Mouse (Mus musculus) hindbrain, embryonic 10.5 days (tissue): Measurements from ENCODE around the gene Rhox13. TPM values are rescaled to one million over a fixed set of nuclear protein-coding genes. Genes with fewer than 3 reads are reported as not detected.

Source experiments
- DNase-seq: peaks from one replicate; pipeline ENCODE4 v3.0.0-alpha.2; 2017; ENCODE audit warnings: low spot score
- H3K27ac ChIP-seq: fragments of 300-500 bp; sonication (generic); 2 replicates; pipeline ENCODE4 v1.5.1; 2016; ENCODE audit warnings: mild to moderate bottlenecking, moderate library complexity
- H3K27me3 ChIP-seq: fragments of 300-500 bp; sonication (generic); 2 replicates; pipeline ENCODE4 v1.6.1; 2016; ENCODE audit warnings: mild to moderate bottlenecking; ENCODE audit not compliant: poor library complexity, insufficient read depth, severe bottlenecking
- H3K36me3 ChIP-seq: fragments of 300-500 bp; sonication (generic); 2 replicates; pipeline ENCODE4 v1.6.1; 2016; ENCODE audit warnings: mild to moderate bottlenecking, moderate library complexity
- H3K4me1 ChIP-seq: fragments of 300-500 bp; sonication (generic); replicated peaks from 2 replicates; pipeline ENCODE4 v1.6.1; 2016; ENCODE audit warnings: mild to moderate bottlenecking
- H3K4me3 ChIP-seq: fragments of 300-500 bp; sonication (generic); 2 replicates; pipeline ENCODE4 v1.5.1; 2016; ENCODE audit warnings: mild to moderate bottlenecking, moderate library complexity
- H3K9me3 ChIP-seq: fragments of 300-500 bp; sonication (generic); 2 replicates; pipeline ENCODE4 v1.6.1; 2016; ENCODE audit warnings: mild to moderate bottlenecking, moderate library complexity
- WGBS: fragments of 180-500 bp; shearing (Covaris S2); methylation state at CpG from one replicate; pipeline ENCODE4 v1.1.7; 2016; 5-methylcytosine and 5-hydroxymethylcytosine counted together
- polyA plus RNA-seq: library from polyadenylated mRNA; unstranded; fragments of >200 nt; fragmentation: Nextera tagmentation; extraction: Ambion mirVana; gene quantifications from 2 replicates; pipeline ENCODE4 v1.2.1, GENCODE M21; 2016

Rhox13 gene
- polyA plus RNA-seq, result not detected in 2 replicates

DNA sequence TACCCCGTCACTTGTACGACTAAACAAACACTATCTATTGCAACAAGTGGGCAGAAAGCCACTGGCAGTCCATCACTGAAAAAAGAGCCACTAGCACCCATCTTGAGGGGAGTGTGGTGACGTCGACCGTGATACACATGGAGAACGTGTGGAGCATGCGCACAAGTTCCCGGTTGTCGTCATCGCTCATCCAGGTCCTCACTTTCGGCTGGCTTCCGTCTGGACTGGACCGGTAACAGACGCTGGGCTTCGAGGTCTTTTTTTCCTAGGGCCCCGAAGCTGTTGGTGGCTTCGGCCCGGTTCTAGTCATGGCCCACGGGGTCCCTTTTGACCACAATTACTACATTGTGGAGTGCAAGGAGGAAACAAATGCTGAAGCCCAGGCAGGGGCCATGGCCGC, at the start of gene Rhox13:
TSS of gene Rhox13 (plus strand) at position 238 of the 400 bp plus-strand sequence.
- WGBS, result 96% methylated on average over 20 of the region's 20 CpGs
- no peak within 1 kb of the TSS for H3K27ac ChIP-seq

GRCm38 (mm10) chrX:38084226-38084625, 36.8 kb upstream of the Rhox13 start:
- Histone ChIP-seq H3K36me3 (no peaks in the 10 kb centered on the region), H3K9me3 (no peaks in the 10 kb centered on the region), H3K4me3 (no peak overlapping the region), H3K4me1 (no peaks in the 10 kb centered on the region), H3K27ac (no peak overlapping the region), H3K27me3 (no peaks in the 10 kb centered on the region)
- 19% methylated on average over 12 of the region's 12 CpGs for WGBS
- DNase-seq, result peak; percentile 30

More for the DNA sequence above, at the start of gene Rhox13:
- no peak for DNase-seq
- no peaks in the 10 kb centered on the region for H3K4me1 ChIP-seq
- H3K9me3 ChIP-seq, result peaks cover 18% of the 10 kb centered on the region
- H3K27me3 ChIP-seq, result no peaks in the 10 kb centered on the region
- H3K36me3 ChIP-seq, result no peaks in the 10 kb centered on the region
- H3K4me3 ChIP-seq, result no peak within 1 kb of the TSS

GRCm38 (mm10) chrX:38085041-38085440, 36.0 kb upstream of the Rhox13 start, which contains the start of gene Rhox11:
Gene Rhox11 (minus strand): TSS chrX:38085141.
- Histone ChIP-seq H3K4me3 (no peak within 1 kb of the TSS), H3K4me1 (no peaks in the 10 kb centered on the region), H3K27ac (no peak within 1 kb of the TSS), H3K9me3 (no peaks in the 10 kb centered on the region), H3K36me3 (no peaks in the 10 kb centered on the region), H3K27me3 (no peaks in the 10 kb centered on the region)
- DNase-seq, result no peak
- 87% methylated on average over 9 of the region's 9 CpGs for WGBS

- WGBS, result 82% methylated on average over 4 of the region's 4 CpGs
Observed at GRCm38 (mm10) chrX:38110807-38111206, 10.2 kb upstream of the Rhox13 start, which contains the start of gene Rhox12. Gene Rhox12 (minus strand): TSS chrX:38110907.

DNA sequence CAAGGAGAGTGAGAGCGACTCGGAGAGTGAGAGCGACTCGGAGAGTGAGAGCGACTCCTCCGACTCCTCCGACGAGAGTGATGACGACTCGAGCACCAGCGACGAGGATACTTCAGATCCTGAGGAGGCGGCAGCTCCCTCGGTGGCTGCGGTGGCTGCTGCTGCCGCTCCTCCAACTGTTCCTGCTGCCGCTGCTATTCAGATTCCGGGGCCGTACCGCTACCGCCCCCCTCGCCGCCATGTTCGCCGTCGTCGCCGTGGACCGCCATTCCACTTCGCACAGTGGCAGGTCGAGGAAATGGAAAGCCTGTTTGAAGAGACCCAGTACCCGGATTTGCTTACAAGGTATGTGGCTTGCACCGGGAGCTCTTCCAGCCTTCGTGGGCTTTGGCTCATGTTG, 459 bp downstream of the Rhox13 start:
- Histone ChIP-seq H3K9me3 (peaks cover 18% of the 10 kb centered on the region), H3K36me3 (no peaks in the 10 kb centered on the region), H3K4me3 (no peak overlapping the region), H3K27ac (no peak overlapping the region), H3K4me1 (no peaks in the 10 kb centered on the region), H3K27me3 (no peaks in the 10 kb centered on the region)
- 89% methylated on average over 34 of the region's 34 CpGs for WGBS
- DNase-seq, result no peak

More at GRCm38 (mm10) chrX:38110807-38111206, 10.2 kb upstream of the Rhox13 start, which contains the start of gene Rhox12:
- no peaks in the 10 kb centered on the region for H3K36me3 ChIP-seq
- no peak within 1 kb of the TSS for H3K4me3 ChIP-seq
- H3K27ac ChIP-seq, result no peak within 1 kb of the TSS
- no peaks in the 10 kb centered on the region for H3K4me1 ChIP-seq
- no peak for DNase-seq
- H3K27me3 ChIP-seq, result no peaks in the 10 kb centered on the region
- no peaks in the 10 kb centered on the region for H3K9me3 ChIP-seq

GRCm38 (mm10) chrX:38159097-38159496, 38.1 kb downstream of the Rhox13 start:
- 76% methylated on average over 1 of the region's 1 CpGs for WGBS
- Histone ChIP-seq H3K9me3 (no peaks in the 10 kb centered on the region), H3K27me3 (no peaks in the 10 kb centered on the region), H3K27ac (no peak overlapping the region), H3K4me3 (no peak overlapping the region), H3K36me3 (no peaks in the 10 kb centered on the region), H3K4me1 (no peaks in the 10 kb centered on the region)
- DNase-seq, result no peak

- Histone ChIP-seq H3K4me3 (no peak overlapping the region), H3K4me1 (no peaks in the 10 kb centered on the region), H3K9me3 (no peaks in the 10 kb centered on the region), H3K27me3 (no peaks in the 10 kb centered on the region), H3K36me3 (no peaks in the 10 kb centered on the region), H3K27ac (no peak overlapping the region)
- DNase-seq, result no peak
- WGBS, result 81% methylated on average over 3 of the region's 3 CpGs
Observed at GRCm38 (mm10) chrX:38165315-38165714, 44.3 kb downstream of the Rhox13 start.

DNA sequence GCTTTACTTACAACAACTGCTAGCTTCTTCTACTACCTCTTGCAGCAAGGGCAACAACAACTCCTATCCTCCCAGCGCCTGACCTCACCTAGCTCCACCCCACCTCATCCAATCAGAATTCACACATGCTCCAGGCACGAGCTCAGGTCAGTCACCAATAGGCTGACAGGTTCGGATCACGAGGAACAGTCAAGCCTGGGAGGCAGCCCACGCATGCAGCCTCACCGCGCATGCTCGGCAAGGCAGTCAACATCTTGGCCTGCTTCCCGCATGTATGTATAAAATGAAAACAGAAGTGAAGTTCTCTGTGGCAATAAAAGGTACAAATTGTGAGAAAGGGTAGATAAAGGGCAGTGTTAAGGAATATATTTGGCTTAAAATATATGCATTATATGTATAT, 45.0 kb downstream of the Rhox13 start:
- no peaks in the 10 kb centered on the region for H3K4me1 ChIP-seq
- 87% methylated on average over 9 of the region's 9 CpGs for WGBS
- no peaks in the 10 kb centered on the region for H3K9me3 ChIP-seq
- H3K27me3 ChIP-seq, result no peaks in the 10 kb centered on the region
- no peak overlapping the region for H3K27ac ChIP-seq
- no peak for DNase-seq
- H3K4me3 ChIP-seq, result no peak overlapping the region
- no peaks in the 10 kb centered on the region for H3K36me3 ChIP-seq

GRCm38 (mm10) chrX:38166592-38166991, 45.6 kb downstream of the Rhox13 start:
- Histone ChIP-seq H3K4me3 (no peak overlapping the region), H3K36me3 (no peaks in the 10 kb centered on the region), H3K9me3 (no peaks in the 10 kb centered on the region), H3K27ac (no peak overlapping the region), H3K4me1 (no peaks in the 10 kb centered on the region), H3K27me3 (no peaks in the 10 kb centered on the region)
- 76% methylated on average over 4 of the region's 4 CpGs for WGBS
- no peak for DNase-seq

Other genes with a start within 250 kb of the Rhox13 start
- not detected in 2 replicates for gene Rhox8, start 242.3 kb upstream of the Rhox13 start, polyA plus RNA-seq
- not detected in 2 replicates for gene Rhox7b, start 224.0 kb upstream of the Rhox13 start, polyA plus RNA-seq
- gene Rhox9, start 219.4 kb upstream of the Rhox13 start, polyA plus RNA-seq, result not detected in 2 replicates
- not detected in 2 replicates for gene Btg1-ps1, start 102.4 kb upstream of the Rhox13 start, polyA plus RNA-seq
- gene Btg1-ps2, start 78.1 kb upstream of the Rhox13 start, polyA plus RNA-seq, result not detected in 2 replicates
- not detected in 2 replicates for gene Rhox10, start 54.7 kb upstream of the Rhox13 start, polyA plus RNA-seq
- not detected in 2 replicates for gene Rhox11, start 36.1 kb upstream of the Rhox13 start, polyA plus RNA-seq
- gene Rhox12, start 10.3 kb upstream of the Rhox13 start, polyA plus RNA-seq, result not detected in 2 replicates
- 3.9 and 4.4 TPM in 2 replicates for gene Zbtb33, start 68.6 kb downstream of the Rhox13 start, polyA plus RNA-seq
- gene Tmem255a, start 131.2 kb downstream of the Rhox13 start, polyA plus RNA-seq, result 12.5 and 17.2 TPM in 2 replicates
- gene Atp1b4, start 195.0 kb downstream of the Rhox13 start, polyA plus RNA-seq, result not detected in 2 replicates